ENCODE assay signal across 8 mouse cellular contexts in genomic region chr11:33199906-33200763, GRCm38 (mm10). TPM values are rescaled to one million over a fixed set of nuclear protein-coding genes. Genes with fewer than 3 reads are reported as not detected.
DNase-seq lines count a peak whose midpoint lies in the region; ATAC-seq and TF ChIP-seq lines count a peak whose summit lies in the region.

No protein-coding gene starts in this region.

- H3K9me3 ChIP-seq in forebrain, embryonic 14.5 days (replicated peaks; ENCODE audit: control insufficient read depth, low read length) = no peaks in the 10 kb centered on the region; the same call in 1 of the 2 replicates
- H3K9me3 ChIP-seq in kidney, postnatal 0 days (replicated peaks; ENCODE audit: low read length) = no peaks in the 10 kb centered on the region; the same call in 1 of the 2 replicates
- H3K9me3 ChIP-seq in neural tube, embryonic 13.5 days = 0 out of 2 replicates have a peak, but pooled peaks cover 3% of the 10 kb centered on the region

- H3K4me1 ChIP-seq in forebrain, embryonic 14.5 days (ENCODE audit: control insufficient read depth, insufficient read depth, low read length) = peaks cover 17% of the 10 kb centered on the region
- H3K4me1 ChIP-seq in kidney, postnatal 0 days (replicated peaks; ENCODE audit: insufficient read depth, low read length) = peaks cover 10% of the 10 kb centered on the region
- H3K4me1 ChIP-seq in neural tube, embryonic 13.5 days (replicated peaks) = peaks cover 61% of the 10 kb centered on the region

- intact Hi-C loops in gastrocnemius, postnatal 36 days (cut with DNase I) = no loop called here

- H3K4me3 ChIP-seq in forebrain, embryonic 14.5 days (ENCODE audit: low read depth, low read length) = peak overlapping the region; percentile 22
- peak overlapping the region; percentile 24 for H3K4me3 ChIP-seq in kidney, postnatal 0 days (replicated peaks; ENCODE audit: low read depth, low read length)
- H3K4me3 ChIP-seq in neural tube, embryonic 13.5 days = peak overlapping the region; percentile 53

- peaks cover 84% of the 10 kb centered on the region for H3K27me3 ChIP-seq in forebrain, embryonic 14.5 days (replicated peaks; ENCODE audit: control insufficient read depth, insufficient read depth, low read length)
- peaks cover 98% of the 10 kb centered on the region for H3K27me3 ChIP-seq in kidney, postnatal 0 days (ENCODE audit: insufficient read depth, low read length)
- peaks cover 88% of the 10 kb centered on the region for H3K27me3 ChIP-seq in neural tube, embryonic 13.5 days

- ATAC-seq in forebrain, embryonic 14.5 days = no peak
- no peak for ATAC-seq in kidney, postnatal 0 days (replicated peaks; ENCODE audit: low FRiP score, low read depth)
- ATAC-seq in neural tube, embryonic 13.5 days (ENCODE audit: low read depth) = no peak
- ATAC-seq in megakaryocyte-erythroid progenitor cell, adult 5-6 weeks (replicated peaks; ENCODE audit: low FRiP score, low TSS enrichment, poor library complexity, severe bottlenecking) = no peak

- H3K27ac ChIP-seq in forebrain, embryonic 14.5 days (ENCODE audit: low read depth, low read length) = no peak overlapping the region
- no peak overlapping the region for H3K27ac ChIP-seq in kidney, postnatal 0 days
- H3K27ac ChIP-seq in neural tube, embryonic 13.5 days (replicated peaks) = peak overlapping the region; percentile 95

- TF ChIP-seq CTCF in kidney, postnatal 0 days (IDR thresholded peaks at IDR 0.05; ENCODE audit: low read depth) = no peak

- H3K9ac ChIP-seq in forebrain, embryonic 14.5 days (ENCODE audit: low read length) = no peak overlapping the region
- no peak overlapping the region for H3K9ac ChIP-seq in kidney, postnatal 0 days (ENCODE audit: low read depth, low read length)
- H3K9ac ChIP-seq in neural tube, embryonic 13.5 days = peak overlapping the region; percentile 86

- peak; percentile 33 for DNase-seq in gastrocnemius, postnatal 10 days
- DNase-seq in gastrocnemius, postnatal 36 days = no peak
- DNase-seq in adrenal gland, postnatal 25 days = peak; percentile 23
- no peak for DNase-seq in forebrain, embryonic 14.5 days (ENCODE audit: low spot score)
- DNase-seq in kidney, postnatal 0 days (ENCODE audit: low spot score) = no peak
- DNase-seq in urinary bladder, postnatal 4 days (ENCODE audit: low spot score in 2 of 2) = no peak

- under 1% methylated on average over 45 of the region's 45 CpGs for WGBS in forebrain, embryonic 14.5 days
- 1% methylated on average over 45 of the region's 45 CpGs for WGBS in kidney, postnatal 0 days
- WGBS in neural tube, embryonic 13.5 days = under 1% methylated on average over 45 of the region's 45 CpGs

- H3K36me3 ChIP-seq in forebrain, embryonic 14.5 days (ENCODE audit: control insufficient read depth, insufficient read depth, low read length) = no peaks in the 10 kb centered on the region
- H3K36me3 ChIP-seq in kidney, postnatal 0 days (ENCODE audit: insufficient read depth, low read length) = no peaks in the 10 kb centered on the region
- H3K36me3 ChIP-seq in neural tube, embryonic 13.5 days = no peaks in the 10 kb centered on the region; the same call in 1 of the 2 replicates

- H3K4me2 ChIP-seq in forebrain, embryonic 14.5 days (ENCODE audit: low read length) = peak overlapping the region; percentile 49
- H3K4me2 ChIP-seq in kidney, postnatal 0 days (ENCODE audit: low read length) = peak overlapping the region; percentile 51
- H3K4me2 ChIP-seq in neural tube, embryonic 13.5 days = peak overlapping the region; percentile 49

RNA-seq across cellular contexts. Expression of gene Tlx3, which starts 3.3 kb away (rescaled TPM):
- total RNA-seq in gastrocnemius, postnatal 10 days (2021) = not detected
- total RNA-seq in gastrocnemius, postnatal 36 days (2021) = not detected
- total RNA-seq in adrenal gland, postnatal 25 days (2021) = 0.27 TPM in 1 of 2 replicates, not detected in the other
- not detected in 2 replicates for polyA plus RNA-seq in forebrain, embryonic 14.5 days (2014; fragmentation: Nextera tagmentation; extraction: Ambion mirVana)
- not detected in 2 replicates for polyA plus RNA-seq in kidney, postnatal 0 days (2015; fragmentation: Nextera tagmentation; extraction: Ambion mirVana)
- 53.2 and 55.7 TPM in 2 replicates for polyA plus RNA-seq in neural tube, embryonic 13.5 days (2015; fragmentation: Nextera tagmentation; extraction: Ambion mirVana)
- not detected in 2 replicates for total RNA-seq in megakaryocyte-erythroid progenitor cell, adult 5-6 weeks (2014; fragmentation: Nextera tagmentation)
- total RNA-seq in megakaryocyte-erythroid progenitor cell, adult 5-6 weeks (2017) = not detected in 2 replicates

RNA-seq across cellular contexts. Expression of gene Npm1, which starts 37.1 kb away (rescaled TPM):
- total RNA-seq in gastrocnemius, postnatal 10 days (2021) = 100 to 1,000 TPM; 197 to 218 TPM
- 100 to 1,000 TPM in 1 of 2 experiments, 10 to 100 TPM in 1; 86.6 to 116 TPM for total RNA-seq in gastrocnemius, postnatal 36 days (2021)
- 285 and 327 TPM in 2 replicates for total RNA-seq in adrenal gland, postnatal 25 days (2021)
- 506 and 646 TPM in 2 replicates for polyA plus RNA-seq in forebrain, embryonic 14.5 days (2014; fragmentation: Nextera tagmentation; extraction: Ambion mirVana)
- polyA plus RNA-seq in kidney, postnatal 0 days (2015; fragmentation: Nextera tagmentation; extraction: Ambion mirVana) = 901 and 905 TPM in 2 replicates
- polyA plus RNA-seq in neural tube, embryonic 13.5 days (2015; fragmentation: Nextera tagmentation; extraction: Ambion mirVana) = 495 and 526 TPM in 2 replicates
- total RNA-seq in megakaryocyte-erythroid progenitor cell, adult 5-6 weeks (2014; fragmentation: Nextera tagmentation) = 3,299 and 3,437 TPM in 2 replicates
- total RNA-seq in megakaryocyte-erythroid progenitor cell, adult 5-6 weeks (2017) = 6,261 and 6,441 TPM in 2 replicates

RNA-seq across cellular contexts. Expression of gene Fgf18, which starts 52.9 kb away (rescaled TPM):
- total RNA-seq in gastrocnemius, postnatal 10 days (2021) = 1 to 10 TPM; 7.3 to 9.3 TPM
- 1 to 10 TPM in 1 of 2 experiments, under 1 TPM in 1; 0.86 to 2.4 TPM for total RNA-seq in gastrocnemius, postnatal 36 days (2021)
- total RNA-seq in adrenal gland, postnatal 25 days (2021) = 0.79 and 1.6 TPM in 2 replicates
- 3.9 and 4.8 TPM in 2 replicates for polyA plus RNA-seq in forebrain, embryonic 14.5 days (2014; fragmentation: Nextera tagmentation; extraction: Ambion mirVana)
- polyA plus RNA-seq in kidney, postnatal 0 days (2015; fragmentation: Nextera tagmentation; extraction: Ambion mirVana) = 0.54 and 0.76 TPM in 2 replicates
- 10.1 and 10.8 TPM in 2 replicates for polyA plus RNA-seq in neural tube, embryonic 13.5 days (2015; fragmentation: Nextera tagmentation; extraction: Ambion mirVana)
- not detected in 2 replicates for total RNA-seq in megakaryocyte-erythroid progenitor cell, adult 5-6 weeks (2014; fragmentation: Nextera tagmentation)
- total RNA-seq in megakaryocyte-erythroid progenitor cell, adult 5-6 weeks (2017) = not detected in 2 replicates

Comparison
In these comparisons a context has a peak if more than half of its experiments do, and no peak if none do; other contexts are left out.
1. DNase-seq: peak in gastrocnemius, postnatal 10 days (single experiment) and adrenal gland, postnatal 25 days (single experiment); none in gastrocnemius, postnatal 36 days (0 of 2), forebrain, embryonic 14.5 days (single experiment), kidney, postnatal 0 days (single experiment) and urinary bladder, postnatal 4 days (0 of 2).
2. RNA of gene Npm1, which starts 37.1 kb away (total RNA-seq): 3,299 to 6,441 TPM in megakaryocyte-erythroid progenitor cell, adult 5-6 weeks; 285 to 327 TPM in adrenal gland, postnatal 25 days, 197 to 218 TPM in gastrocnemius, postnatal 10 days and 86.6 to 116 TPM in gastrocnemius, postnatal 36 days; every median in the first group is over 10 times any median in the second.
3. Peak in every context shown above with its lines, with median percentiles within 50 percentile points of each other: H3K4me2 ChIP-seq and H3K4me3 ChIP-seq.